In the genomic region with DNA sequence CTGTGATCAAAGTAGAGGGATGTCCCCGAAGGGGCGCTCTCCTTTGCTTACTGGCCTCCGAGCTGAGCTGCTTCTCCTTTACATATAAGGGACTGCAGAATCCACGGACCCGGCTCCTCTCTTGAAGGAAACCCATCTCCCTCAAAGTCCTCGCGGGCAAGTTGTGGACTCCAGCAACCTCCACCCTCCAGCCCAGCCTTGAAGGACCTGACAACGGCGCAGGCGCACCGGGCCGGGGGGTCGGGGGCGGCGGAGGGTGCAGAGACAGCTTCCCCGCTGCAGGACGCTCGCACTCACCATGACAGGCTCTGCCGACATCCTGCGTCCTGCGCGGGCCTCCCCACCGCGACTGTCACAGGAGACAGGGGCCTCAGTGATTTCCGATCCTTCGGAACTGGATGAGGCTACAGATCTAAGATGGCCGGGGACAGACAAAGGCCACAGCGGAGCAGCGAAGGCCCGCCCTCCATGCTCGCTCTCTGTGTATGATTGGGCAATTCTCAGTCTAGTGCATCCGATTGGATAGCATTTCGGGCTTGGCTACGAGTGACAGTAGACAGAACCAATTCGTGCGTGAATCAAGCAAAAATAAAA, we compare ENCODE assay signal across 8 mouse cellular contexts. TPM values are rescaled to one million over a fixed set of nuclear protein-coding genes. Genes with fewer than 3 reads are reported as not detected.
DNase-seq lines count a peak whose midpoint lies in the region; ATAC-seq lines count a peak whose summit lies in the region.

TSS of gene 2610008E11Rik (minus strand) at position 440 of the 594 bp plus-strand sequence.

- WGBS in hindbrain, embryonic 12.5 days: 0% methylated on average over 36 of the region's 36 CpGs

- H3K27me3 ChIP-seq in hindbrain, embryonic 12.5 days: no peaks in the 10 kb centered on the region

- H3K27ac ChIP-seq in hindbrain, embryonic 12.5 days: peak within 1 kb of the TSS; percentile 99

- H3K9ac ChIP-seq in hindbrain, embryonic 12.5 days: peak within 1 kb of the TSS; percentile 98

- H3K4me2 ChIP-seq in hindbrain, embryonic 12.5 days (replicated peaks): peak within 1 kb of the TSS; percentile 68

- peaks cover 24% of the 10 kb centered on the region for H3K4me1 ChIP-seq in hindbrain, embryonic 12.5 days

- peak; percentile 98 for DNase-seq in NIH3T3 (ENCODE audit: low read depth)
- peak; percentile 96 for DNase-seq in cerebellum, postnatal 10 days
- peak; percentile 93 to 94 for DNase-seq in frontal cortex, postnatal 10 days (ENCODE audit: low spot score in 2 of 2)
- DNase-seq in layer of hippocampus, postnatal 14 days (ENCODE audit: low spot score in 2 of 2): peak; percentile 95 to 97
- peak; percentile 91 for DNase-seq in lung, postnatal 14 days
- DNase-seq in retina, adult 2 months (ENCODE audit: low read depth, low spot score): peak; percentile 94
- DNase-seq in thymus, postnatal 36 days: peak; percentile 89 to 92

- H3K4me3 ChIP-seq in hindbrain, embryonic 12.5 days: peak within 1 kb of the TSS; percentile 85

- peak; percentile 100 for ATAC-seq in hindbrain, embryonic 12.5 days (ENCODE audit: low FRiP score)

- no peaks in the 10 kb centered on the region for H3K9me3 ChIP-seq in hindbrain, embryonic 12.5 days (replicated peaks)

- H3K36me3 ChIP-seq in hindbrain, embryonic 12.5 days: peaks cover 18% of the 10 kb centered on the region

RNA-seq across cellular contexts. Expression of gene 2610008E11Rik, which starts in this region (rescaled TPM):
- 53.3 and 56.2 TPM in 2 replicates for polyA plus RNA-seq in hindbrain, embryonic 12.5 days (2016; fragmentation: Nextera tagmentation; extraction: Ambion mirVana)
- 10 to 100 TPM; 25.0 to 26.0 TPM for total RNA-seq in layer of hippocampus, postnatal 14 days (2021)

Comparison
In these comparisons a context has a peak if more than half of its experiments do, and no peak if none do; other contexts are left out.
1. Peak in every context shown above with its lines: DNase-seq, ATAC-seq, H3K4me3 ChIP-seq and H3K27ac ChIP-seq.